Mouse (Mus musculus) induced T-regulatory cell, adult 2 months (primary cell): ENCODE measurements around the gene Bcar3.
A peak's percentile ranks its signal among the peaks of the same experiment; 100 is the strongest.

Source experiments
- DNase-seq: peaks from one replicate; pipeline ENCODE4 v3.0.0-alpha.2; 2012; ENCODE audit warnings: low read depth

The Bcar3 gene

GRCm38 (mm10) chr3:122458743-122459142, 164.8 kb downstream of the Bcar3 start:
- DNase-seq, result no peak

GRCm38 (mm10) chr3:122460848-122461511, 167.0 kb downstream of the Bcar3 start:
- no peak for DNase-seq

- no peak for DNase-seq
Measured at GRCm38 (mm10) chr3:122461512-122461881, 167.6 kb downstream of the Bcar3 start.

GRCm38 (mm10) chr3:122461932-122462871, 168.3 kb downstream of the Bcar3 start:
- DNase-seq, result no peak

GRCm38 (mm10) chr3:122463166-122463565, 169.2 kb downstream of the Bcar3 start:
- DNase-seq, result no peak

- peak; percentile 63 for DNase-seq
Measured at GRCm38 (mm10) chr3:122466100-122466730, 172.3 kb downstream of the Bcar3 start.

- peak; percentile 74 for DNase-seq
Measured at GRCm38 (mm10) chr3:122467977-122468376, 174.0 kb downstream of the Bcar3 start.

GRCm38 (mm10) chr3:122470326-122471016, 176.5 kb downstream of the Bcar3 start:
- DNase-seq, result no peak

- DNase-seq, result no peak
Measured at GRCm38 (mm10) chr3:122471017-122471721, 177.2 kb downstream of the Bcar3 start.

- no peak for DNase-seq
Measured at GRCm38 (mm10) chr3:122472412-122472811, 178.5 kb downstream of the Bcar3 start.

- DNase-seq, result no peak
Measured at GRCm38 (mm10) chr3:122473523-122474034, 179.6 kb downstream of the Bcar3 start.

GRCm38 (mm10) chr3:122474067-122474466, 180.1 kb downstream of the Bcar3 start:
- DNase-seq, result peak; percentile 74

- no peak for DNase-seq
Measured at GRCm38 (mm10) chr3:122474796-122475195, 180.9 kb downstream of the Bcar3 start.

- DNase-seq, result no peak
Measured at GRCm38 (mm10) chr3:122475735-122476134, 181.8 kb downstream of the Bcar3 start.

GRCm38 (mm10) chr3:122476656-122477055, 182.7 kb downstream of the Bcar3 start:
- no peak for DNase-seq

- DNase-seq, result no peak
Measured at GRCm38 (mm10) chr3:122477541-122477940, 183.6 kb downstream of the Bcar3 start.

GRCm38 (mm10) chr3:122478735-122479134, 184.8 kb downstream of the Bcar3 start:
- no peak for DNase-seq

GRCm38 (mm10) chr3:122480065-122480675, 186.2 kb downstream of the Bcar3 start:
- DNase-seq, result no peak

- DNase-seq, result no peak
Measured at GRCm38 (mm10) chr3:122480986-122481385, 187.1 kb downstream of the Bcar3 start.

GRCm38 (mm10) chr3:122481891-122482739, 188.2 kb downstream of the Bcar3 start:
- DNase-seq, result no peak
